Mouse (Mus musculus): ENCODE measurements around the gene Mipol1.
"Not testable (repeated sequence)": the region's sequence is repeated elsewhere in the genome, so short reads cannot be mapped to it uniquely, and the experiment has no call there.

Gene Mipol1

DNA sequence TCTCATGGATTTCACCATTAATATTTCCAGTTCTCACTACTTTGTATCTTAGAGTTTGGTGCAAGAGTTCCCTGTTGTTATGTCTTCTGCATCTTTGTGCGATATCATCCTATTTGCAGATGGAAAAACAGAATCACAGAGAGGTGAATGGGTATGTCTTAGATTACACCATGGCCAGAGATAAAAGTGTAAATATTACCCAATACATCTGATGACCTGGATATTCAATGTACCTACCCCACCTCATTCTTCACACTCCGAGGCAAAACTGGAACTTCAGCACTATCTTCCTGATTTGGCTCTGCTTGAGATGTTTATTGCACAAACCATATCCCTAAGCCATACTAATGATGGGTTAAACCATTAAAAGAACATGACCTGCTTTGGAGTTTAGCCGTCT lies 198.0 kb downstream of the Mipol1 start:
- DNase-seq (ENCODE audit: low spot score): no peak

- DNase-seq (ENCODE audit: low spot score): no peak
Measured at GRCm38 (mm10) chr12:57428767-57429166, 198.5 kb downstream of the Mipol1 start.

DNA sequence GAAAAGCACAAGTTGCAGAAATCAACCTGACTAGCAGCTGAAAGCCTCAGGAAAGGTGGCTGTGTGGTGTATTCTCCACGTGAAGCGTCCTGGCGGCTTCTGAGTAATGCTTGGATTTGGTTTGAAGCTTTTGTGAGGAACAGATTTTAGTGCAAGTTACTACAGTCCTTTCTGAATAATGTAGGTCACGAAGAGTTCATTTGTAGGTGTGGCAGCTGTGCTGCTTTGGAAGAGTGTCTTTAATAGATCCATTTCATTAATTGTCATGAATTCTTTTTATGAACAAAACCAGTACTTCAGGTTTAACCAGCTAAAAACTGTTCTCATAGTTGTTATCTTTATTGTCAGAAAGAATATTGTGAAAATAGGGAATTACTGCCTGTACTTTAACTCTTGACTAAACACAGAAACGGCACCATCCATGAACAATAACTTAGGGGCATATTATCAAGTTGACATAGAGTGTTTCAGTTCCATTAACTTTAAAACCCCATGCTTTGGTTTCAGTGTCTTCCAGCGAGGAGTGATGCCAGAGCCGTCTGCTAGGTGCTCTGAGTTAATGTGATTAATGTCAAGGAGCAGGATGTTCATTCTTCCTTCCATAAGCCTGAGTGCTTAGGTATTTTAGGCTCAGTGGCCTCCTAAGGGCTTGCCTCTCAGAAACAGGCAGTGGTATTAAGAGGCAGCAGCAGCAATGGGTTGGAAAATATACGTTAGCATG lies 206.9 kb downstream of the Mipol1 start:
- DNase-seq (ENCODE audit: low spot score): not testable (repeated sequence)

DNA sequence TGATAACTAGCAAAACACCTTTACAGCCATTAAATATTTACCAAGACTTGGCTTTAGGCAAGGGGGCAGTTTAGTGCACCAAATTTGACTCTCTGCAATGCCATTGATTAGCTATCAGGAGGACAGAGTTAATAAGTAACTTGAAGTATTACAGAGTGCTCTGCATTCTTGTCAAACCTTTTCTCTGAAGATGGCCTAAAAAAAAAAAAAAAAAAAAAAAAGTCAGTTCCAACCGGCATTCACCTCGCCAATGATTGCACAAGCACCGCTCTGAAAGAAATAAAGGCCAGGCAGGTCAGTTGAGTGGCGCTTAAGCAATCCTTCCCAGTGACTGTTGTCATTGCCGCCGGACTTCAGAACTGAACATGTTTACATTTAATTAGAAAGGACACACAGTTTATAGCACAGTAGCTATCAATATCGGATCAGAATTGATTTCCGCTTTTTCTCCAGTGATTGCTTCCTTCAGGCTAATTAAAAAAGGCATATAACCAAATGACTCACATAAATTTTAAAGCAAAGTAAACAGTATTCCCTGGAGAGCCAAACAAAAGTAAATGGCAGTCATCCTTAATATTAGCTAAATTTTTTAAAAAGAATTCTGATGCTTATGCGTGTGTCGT lies 214.2 kb downstream of the Mipol1 start:
- no peak for DNase-seq (ENCODE audit: low spot score)

GRCm38 (mm10) chr12:57447331-57447730 lies 217.1 kb downstream of the Mipol1 start:
- DNase-seq (ENCODE audit: low spot score): no peak

DNA sequence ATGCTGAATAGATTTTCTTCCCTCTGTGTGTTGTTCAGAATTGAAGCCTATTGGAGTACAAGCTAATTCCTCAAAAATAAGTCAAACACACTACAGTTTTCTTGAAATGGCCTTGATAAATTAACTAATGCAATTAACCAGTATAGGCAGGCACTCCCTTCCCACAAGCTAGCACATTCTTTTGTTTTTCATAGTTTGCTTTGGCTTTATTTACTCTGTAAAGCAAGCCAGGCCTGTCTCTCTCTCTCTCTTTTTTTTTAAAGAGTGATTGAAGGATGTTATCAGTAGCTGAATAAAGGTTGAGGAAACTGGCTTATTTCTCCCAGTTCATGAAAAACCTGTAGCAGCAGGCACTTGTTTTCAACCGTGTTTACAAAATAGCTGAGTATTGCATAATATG lies 219.1 kb downstream of the Mipol1 start:
- no peak for DNase-seq (ENCODE audit: low spot score)

DNA sequence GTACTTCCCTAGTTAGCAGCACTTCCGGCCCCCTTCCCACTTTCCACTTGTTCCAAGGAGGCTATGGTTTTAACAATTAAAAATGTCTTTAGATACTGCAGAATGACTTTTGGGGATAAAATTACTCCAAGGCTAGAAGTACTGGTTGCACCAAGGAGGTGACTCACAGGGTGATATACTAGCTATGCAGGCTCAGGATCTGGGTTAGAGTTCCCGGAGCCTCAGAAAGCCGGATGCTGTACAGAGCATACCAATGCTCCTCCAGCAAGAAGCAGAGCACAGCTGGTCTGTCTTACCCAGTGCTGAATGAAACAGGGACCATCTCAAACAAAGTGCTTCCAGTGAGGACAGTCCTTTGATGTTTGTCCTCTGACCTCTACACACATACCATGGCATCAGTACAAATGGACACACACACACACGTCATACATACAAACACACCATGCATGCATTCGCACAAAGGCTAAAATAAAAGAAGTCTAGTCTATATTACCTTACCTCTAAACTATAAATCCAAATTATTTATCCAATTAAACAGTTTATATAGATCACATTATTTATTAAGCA lies 219.9 kb downstream of the Mipol1 start:
- no peak for DNase-seq (ENCODE audit: low spot score)

DNA sequence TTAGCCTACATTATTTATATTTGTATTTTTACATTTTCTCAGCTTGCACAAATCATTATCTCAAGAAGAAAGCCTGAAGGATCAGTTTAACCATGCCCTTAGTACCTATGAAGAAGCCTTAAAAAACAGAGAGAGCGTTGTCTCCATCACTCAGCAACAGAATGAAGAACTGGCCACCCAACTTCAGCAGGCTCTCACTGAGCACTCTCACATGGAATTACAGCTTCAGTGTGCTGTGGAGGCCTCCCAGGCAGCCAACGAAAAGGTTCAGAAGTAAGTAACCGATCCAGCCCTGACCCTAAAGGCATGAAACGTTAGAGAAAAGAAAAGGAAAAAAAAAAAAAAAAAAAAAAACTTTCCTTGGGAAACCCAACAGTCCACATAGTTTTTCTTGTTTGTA lies 226.7 kb downstream of the Mipol1 start:
- DNase-seq (ENCODE audit: low spot score): no peak

DNA sequence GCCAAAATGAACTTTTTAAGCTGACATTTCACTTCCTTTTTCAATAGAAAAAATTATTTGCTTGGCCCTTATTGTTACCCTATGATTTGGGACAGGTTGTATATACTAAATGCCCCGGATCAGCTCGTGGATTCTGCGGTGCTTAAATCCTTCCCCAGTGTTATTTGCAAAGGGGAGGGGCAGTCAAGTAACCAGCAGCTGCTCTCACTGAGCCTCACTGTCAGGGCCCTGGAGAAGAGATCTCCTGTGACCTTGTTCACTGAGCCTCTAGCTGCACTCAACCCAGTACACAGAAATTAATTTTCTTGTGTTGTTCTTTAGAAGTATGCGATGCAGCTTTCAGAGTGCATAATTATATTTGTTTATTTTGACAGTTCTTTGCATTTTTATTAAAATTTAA lies 227.1 kb downstream of the Mipol1 start:
- no peak for DNase-seq (ENCODE audit: low spot score)

GRCm38 (mm10) chr12:57464520-57465334 lies 234.5 kb downstream of the Mipol1 start:
- DNase-seq (ENCODE audit: low spot score): no peak

GRCm38 (mm10) chr12:57471786-57472185 lies 241.6 kb downstream of the Mipol1 start:
- DNase-seq (ENCODE audit: low spot score): no peak

GRCm38 (mm10) chr12:57476876-57477275 lies 246.6 kb downstream of the Mipol1 start:
- DNase-seq (ENCODE audit: low spot score): no peak

DNA sequence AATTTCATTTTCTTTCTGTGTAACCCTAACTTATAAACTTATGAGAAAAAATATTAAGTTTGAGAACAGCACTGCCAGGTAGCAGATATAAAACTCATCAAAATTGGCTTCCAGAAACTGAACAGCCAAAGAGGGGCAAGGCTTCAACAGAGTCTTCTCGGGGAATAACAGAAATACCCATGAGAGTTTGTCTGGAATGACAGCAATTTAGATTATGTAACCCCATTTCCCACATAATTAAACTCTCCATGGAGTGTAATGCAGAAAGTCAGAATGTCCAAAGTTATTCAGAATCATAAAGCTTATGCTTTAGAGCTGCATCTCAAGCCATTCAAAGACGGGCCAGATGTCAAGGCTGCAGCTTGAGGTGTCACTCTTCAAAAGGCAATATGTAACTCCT lies 251.6 kb downstream of the Mipol1 start:
- no peak for DNase-seq (ENCODE audit: low spot score)

GRCm38 (mm10) chr12:57496347-57497119 lies 266.3 kb downstream of the Mipol1 start:
- no peak for DNase-seq (ENCODE audit: low spot score)

DNA sequence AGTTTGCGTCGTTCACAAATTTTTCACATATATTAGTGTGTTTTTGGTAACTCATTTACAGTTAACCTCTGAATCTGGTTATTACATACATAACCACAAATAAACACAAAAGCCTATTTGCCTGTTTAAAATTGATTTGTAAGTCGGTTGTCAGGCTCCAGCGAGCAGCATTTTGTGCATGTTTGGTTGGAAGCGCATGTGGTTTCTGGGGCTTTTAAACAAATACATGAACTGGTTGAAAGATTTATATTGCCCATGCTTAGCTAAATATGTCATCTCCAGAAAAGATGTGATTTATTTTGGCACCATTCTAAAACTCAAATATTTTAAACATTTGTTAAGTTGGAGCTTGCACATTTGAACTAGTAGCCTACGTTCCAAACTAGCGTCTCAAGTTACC lies 270.0 kb downstream of the Mipol1 start:
- no peak for DNase-seq (ENCODE audit: low spot score)

DNA sequence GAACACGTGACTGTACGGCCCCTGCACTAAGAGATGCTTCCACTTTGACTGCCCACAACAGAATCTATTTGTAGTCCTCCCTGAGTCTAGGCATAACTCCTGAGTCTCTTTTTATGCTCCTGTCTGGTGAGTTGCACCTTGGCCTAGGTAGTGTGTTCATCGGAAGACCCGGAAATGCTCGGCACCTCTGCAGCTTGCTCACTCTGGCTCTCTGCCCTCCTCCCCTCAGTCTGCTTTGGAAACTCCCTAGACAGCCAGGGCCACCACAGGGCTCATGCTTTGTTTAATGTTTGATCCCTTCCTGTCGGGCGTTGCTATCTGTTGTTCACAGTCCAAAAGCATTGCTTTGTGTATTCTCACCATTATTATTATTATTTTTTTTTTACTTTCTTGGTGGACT lies 275.1 kb downstream of the Mipol1 start:
- DNase-seq (ENCODE audit: low spot score): no peak

DNA sequence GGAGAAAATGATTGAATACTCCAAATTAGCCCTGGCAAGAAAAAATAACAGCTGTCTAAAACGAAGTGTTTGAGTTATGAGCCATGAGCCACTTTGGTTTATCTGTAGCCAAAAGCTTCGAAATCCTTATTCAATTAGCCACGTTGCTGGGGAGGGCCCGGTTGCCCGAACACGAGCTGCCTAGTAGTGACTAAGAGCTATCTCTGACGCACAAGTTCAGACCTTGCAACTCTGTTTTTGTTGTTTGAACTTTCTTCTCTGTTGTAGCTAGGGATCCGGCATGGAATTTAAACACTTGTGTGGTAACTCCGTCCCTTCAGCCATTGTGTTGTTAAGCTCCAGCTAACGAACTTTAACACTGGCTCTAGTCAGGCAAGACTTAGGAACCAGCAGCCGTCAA lies 278.7 kb downstream of the Mipol1 start:
- DNase-seq (ENCODE audit: low spot score): no peak

- DNase-seq (ENCODE audit: low spot score): no peak
Measured at GRCm38 (mm10) chr12:57509726-57510125, 279.5 kb downstream of the Mipol1 start.

GRCm38 (mm10) chr12:57511127-57511526 lies 280.9 kb downstream of the Mipol1 start:
- DNase-seq (ENCODE audit: low spot score): no peak

GRCm38 (mm10) chr12:57511560-57511959 lies 281.3 kb downstream of the Mipol1 start:
- no peak for DNase-seq (ENCODE audit: low spot score)

- no peak for DNase-seq (ENCODE audit: low spot score)
Measured at GRCm38 (mm10) chr12:57514552-57514951, 284.3 kb downstream of the Mipol1 start.

Measured in testis, postnatal 14 days (tissue).